Mouse (Mus musculus) forelimb bud, embryonic 11.5 days (tissue): ENCODE measurements at regions not wholly inside any gene's neighbourhood (a gene's known extent, or its start where the extent isn't known, plus 50 kb on each side); places are given as distances from the start of the nearest gene placed in this dataset.
A peak's percentile ranks its signal among the peaks of the same experiment; 100 is the strongest.

Source experiments
- DNase-seq: peaks from one replicate; pipeline ENCODE4 v3.0.0-alpha.2; 2012; ENCODE audit warnings: low read depth, low spot score

GRCm38 (mm10) chr14:24769451-24769850 is 282.5 kb downstream of the Rps24 start:
- no peak for DNase-seq

DNA sequence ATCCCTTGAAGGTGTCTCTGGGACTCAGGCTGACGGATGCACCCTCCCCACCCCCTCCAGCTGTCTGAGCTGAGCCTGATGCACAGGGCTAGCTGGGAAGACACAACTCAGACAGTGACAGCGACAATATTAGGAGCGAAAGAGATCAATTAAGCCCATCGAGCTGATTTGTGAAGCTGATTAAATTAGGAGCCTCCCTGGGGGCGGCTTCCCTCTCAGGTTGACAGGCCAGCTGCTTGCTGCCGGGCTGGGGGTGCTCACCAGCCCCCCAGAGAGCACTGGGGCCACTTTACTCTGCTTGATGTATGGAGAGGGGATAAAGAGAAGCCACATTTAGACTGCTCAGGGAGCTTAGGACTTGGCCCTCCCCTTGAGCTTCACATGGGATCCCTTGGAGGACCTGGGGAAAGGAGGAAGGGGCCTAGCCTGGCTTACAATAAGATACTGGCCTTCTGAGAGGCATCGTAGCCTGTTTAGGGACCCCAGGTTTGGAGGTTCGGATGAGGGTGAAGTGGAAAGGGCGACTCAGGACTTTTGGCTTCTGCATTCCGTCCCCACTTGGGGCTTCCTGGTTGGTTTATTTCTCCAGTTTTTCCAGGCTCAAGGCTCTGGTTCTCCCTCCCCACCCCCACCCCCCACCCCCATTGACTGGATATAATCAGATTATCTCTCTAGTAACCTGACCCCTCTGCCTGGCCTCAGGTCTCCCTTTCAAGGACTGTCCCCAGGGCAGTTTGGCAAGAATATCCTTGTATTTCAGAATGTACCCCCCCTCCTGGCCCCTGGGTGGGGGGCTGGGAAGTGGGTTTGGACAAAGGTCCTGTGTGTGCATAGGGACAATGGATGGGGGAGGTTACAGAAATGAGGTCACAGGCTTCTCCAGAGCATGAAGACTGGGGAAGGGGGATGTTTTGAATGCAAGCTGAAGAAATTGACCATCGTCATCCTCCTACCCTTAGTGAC is 283.4 kb downstream of the Rps24 start:
- DNase-seq, result no peak

- DNase-seq, result no peak
Observed at GRCm38 (mm10) chr14:24771663-24772062, 284.7 kb downstream of the Rps24 start.

- no peak for DNase-seq
Observed at GRCm38 (mm10) chr14:24772129-24772528, 285.2 kb downstream of the Rps24 start.

- peak; percentile 81 for DNase-seq
Observed at GRCm38 (mm10) chr14:24778748-24779630, 292.1 kb downstream of the Rps24 start.

DNA sequence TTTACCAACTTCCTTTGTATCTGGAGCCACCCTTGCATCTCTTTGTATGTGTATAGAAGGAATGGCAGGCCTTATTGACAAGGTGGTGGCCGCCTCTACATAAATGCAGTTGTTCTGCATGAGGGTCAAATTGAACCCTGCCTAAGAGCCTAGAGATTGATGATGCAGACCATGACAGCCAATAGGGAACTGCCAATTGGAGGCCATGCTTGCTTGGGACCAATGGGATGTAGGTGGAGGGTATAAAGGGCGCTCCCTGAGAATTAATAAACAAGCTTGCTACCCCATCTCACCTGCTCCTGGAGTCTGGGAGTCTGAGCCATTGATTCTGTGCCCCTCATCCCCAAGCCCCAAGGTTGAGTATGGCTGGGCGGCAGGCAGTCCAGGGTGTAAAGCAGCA is 294.7 kb downstream of the Rps24 start:
- no peak for DNase-seq

GRCm38 (mm10) chr14:24783889-24784288 is 297.0 kb downstream of the Rps24 start:
- DNase-seq, result no peak

DNA sequence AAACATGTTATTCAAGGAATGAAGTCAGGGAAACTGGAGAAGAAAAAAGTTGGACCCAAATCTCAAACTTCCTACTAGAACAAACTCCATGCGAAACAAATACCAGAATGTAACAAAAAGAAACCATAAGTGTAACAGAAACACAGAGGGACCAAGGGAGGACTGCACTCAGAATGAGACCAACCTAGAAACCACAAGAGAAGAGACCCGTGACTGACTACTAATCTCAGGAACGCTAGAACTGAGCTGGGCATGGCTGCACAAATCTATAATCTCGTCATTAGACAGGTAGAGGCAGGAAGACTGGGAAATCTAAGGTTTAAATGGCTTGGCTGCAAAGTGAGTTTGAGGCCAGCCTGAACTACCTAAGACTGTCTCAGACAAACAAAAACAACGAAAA is 298.5 kb downstream of the Rps24 start:
- no peak for DNase-seq

GRCm38 (mm10) chr14:24793375-24794285 is 306.7 kb downstream of the Rps24 start:
- no peak for DNase-seq

- DNase-seq, result no peak
Observed at GRCm38 (mm10) chr14:24794359-24794845, 307.5 kb downstream of the Rps24 start.

- DNase-seq, result no peak
Observed at GRCm38 (mm10) chr14:24797494-24797893, 310.6 kb downstream of the Rps24 start.

DNA sequence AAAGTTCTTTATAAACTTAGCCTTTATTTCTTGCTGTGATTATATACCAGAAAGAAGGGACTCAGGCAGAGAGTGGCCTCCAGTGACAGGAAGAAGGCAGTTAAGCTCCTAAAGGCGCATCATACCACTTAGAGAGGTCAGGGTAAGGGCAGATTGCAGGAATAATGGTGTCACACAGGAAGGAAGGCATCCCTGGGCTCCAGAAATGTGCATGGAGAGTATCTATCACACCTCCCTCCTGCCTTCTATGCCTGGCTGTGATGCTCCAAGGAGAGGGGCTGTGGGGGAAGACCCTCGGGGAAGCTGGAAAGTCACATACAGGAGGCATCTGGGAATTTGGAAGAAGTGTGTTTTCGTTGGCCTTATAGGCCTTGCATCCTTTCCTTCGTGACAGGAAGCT is 311.1 kb downstream of the Rps24 start:
- DNase-seq, result no peak

DNA sequence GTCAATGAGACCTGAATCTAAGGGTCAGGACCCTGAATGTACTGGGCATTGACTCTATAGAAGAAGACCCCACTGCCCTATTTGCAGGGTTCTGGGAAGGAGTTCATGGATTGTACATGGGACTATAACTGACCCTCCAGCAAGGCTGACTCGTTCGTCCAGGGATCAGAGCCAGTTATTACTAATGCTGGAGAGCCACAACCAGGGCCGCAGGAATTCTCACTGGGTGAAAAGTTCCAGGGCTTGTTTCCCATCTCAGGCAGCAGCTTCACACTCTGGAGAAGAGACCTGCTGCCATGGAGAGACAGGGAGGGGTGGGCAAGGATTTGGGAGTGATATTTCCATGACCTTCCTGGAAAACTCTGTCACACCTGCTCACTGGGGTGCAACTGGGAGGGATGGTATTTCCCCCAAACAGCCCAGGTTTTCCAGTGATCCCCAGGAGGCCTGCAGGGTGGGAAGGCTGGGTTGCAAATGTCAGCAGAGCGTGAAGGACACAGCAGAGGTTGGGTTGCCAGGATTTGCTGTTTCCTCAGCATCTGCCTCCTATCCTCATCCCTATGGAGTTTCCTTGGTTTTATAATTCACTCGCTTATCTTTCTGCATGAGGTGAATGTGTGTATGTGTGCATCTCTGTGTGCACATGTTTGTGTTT is 316.2 kb downstream of the Rps24 start:
- DNase-seq, result no peak

DNA sequence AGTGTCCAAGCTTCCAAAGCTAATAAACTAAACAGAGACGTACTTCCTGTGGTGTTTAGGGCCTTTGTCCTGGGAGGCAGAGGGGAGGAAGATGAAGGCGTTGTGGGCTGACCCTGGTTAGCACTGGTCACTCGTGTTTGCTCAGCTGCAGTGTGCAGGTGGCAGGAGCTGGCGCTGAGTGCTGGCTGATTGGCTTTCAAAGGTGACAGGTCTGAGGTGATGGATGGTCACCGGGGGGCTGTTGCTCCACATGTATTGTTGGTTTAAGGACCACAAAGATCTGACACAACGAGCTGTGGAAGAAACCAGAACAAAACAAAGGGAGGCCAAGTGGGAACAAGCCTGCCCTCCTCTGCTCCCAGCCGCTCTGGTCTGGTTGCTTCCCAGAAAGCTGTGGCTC is 320.1 kb downstream of the Rps24 start:
- DNase-seq, result peak; percentile 43

DNA sequence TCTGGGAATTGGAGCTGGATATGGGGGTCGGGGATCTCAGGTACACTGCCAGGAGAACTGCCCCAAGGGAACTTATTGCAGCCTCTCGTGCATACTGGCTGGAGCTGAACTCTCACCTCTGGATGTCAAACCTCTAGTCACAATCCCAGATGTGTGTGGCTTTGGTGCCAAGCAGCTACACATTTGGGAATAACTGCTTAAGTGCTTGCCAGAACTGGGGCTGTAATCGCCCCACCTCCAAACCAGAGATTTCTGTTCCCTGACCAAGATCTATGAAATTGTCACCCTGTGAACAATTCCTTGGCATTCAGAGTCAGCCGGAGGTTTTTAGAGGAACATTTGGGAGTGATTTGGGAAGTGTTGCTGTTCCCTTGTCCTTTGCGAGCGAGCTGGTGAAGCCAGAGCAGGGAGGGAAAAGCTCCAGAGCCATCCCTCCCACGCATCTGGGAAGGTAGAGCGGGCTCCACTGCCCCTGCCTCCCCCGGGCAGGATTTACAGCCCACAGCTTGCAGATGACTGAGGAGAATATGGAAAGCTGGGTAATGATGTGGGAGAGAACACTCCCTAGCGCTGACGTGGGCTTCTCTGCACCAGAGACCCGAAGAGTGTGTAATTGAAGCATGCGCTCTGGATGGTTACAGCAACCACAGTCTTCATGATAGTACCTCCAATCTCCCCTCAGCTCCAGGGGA is 336.1 kb downstream of the Rps24 start:
- no peak for DNase-seq

- DNase-seq, result no peak
Observed at GRCm38 (mm10) chr14:24824351-24824750, 337.4 kb downstream of the Rps24 start.

DNA sequence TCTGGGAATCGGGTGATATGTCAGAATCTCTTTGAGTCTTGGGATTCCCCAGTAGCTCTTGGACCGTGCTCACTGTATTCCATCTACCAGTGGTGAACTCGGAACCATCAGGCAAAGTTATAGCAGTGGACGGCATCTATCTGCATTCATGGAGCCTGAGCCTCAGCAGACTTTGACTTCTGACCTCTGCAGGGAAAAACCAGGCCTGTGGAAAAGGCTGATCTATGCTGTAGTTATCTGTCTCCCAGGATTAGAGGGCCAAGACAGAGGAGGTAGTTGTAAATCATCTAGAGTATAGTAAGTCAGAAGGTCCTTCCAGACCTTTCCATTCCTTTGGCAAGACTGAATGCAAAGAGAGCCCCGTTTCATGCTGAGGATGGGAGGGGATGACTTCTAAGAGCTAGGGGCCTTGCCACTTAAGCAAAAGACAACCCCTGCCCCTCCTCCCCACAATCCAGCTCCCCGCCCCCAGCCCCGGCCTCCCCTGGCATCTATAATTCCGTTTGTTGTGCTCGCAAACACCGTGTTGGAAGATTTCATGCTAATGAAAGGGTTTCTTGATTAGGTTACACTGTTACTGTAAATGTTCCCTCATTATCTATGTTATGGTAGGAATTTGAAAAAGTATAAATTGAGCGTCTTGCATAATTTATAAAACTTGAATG is 338.9 kb downstream of the Rps24 start:
- DNase-seq, result no peak

- DNase-seq, result peak; percentile 60
Observed at GRCm38 (mm10) chr14:24826471-24827337, 339.8 kb downstream of the Rps24 start.
